Mouse (Mus musculus): ENCODE results near the gene Fnd3c2.

DNA sequence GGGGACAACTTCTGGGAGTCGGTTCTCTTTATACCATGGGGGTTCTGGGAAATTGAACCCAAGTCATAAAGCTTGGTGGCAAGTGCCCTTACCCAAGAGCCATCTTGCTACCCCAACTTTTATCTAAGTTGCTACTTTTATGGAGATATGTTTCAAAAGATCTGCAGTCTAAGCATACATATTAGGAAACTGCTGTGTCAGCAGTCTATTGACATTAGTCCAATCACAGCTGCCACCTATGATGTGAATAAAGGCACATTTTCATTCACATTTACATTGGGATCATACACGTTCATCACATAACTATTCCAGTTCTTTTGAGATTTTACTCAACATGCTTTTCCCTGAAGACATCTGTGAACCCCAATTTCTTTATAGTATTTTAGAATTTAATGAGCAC lies 46.1 kb downstream of the Fnd3c2 start:
- no peak for TF ChIP-seq POLR2A (IDR thresholded peaks at IDR 0.05; ENCODE audit: low read depth, low read length)
- TF ChIP-seq CTCF (IDR thresholded peaks at IDR 0.05; ENCODE audit: extremely low read depth, insufficient read depth, insufficient read length, insufficient replicate concordance): no peak
